ENCODE assay signal across 13 mouse cellular contexts in genomic region chr13:45692440-45692839, GRCm38 (mm10).
A peak's percentile ranks its signal among the peaks of the same experiment; 100 is the strongest.
DNase-seq lines count a peak whose midpoint lies in the region; ATAC-seq and TF ChIP-seq lines count a peak whose summit lies in the region.
"Had no signal": no experiment of that assay in that cellular context is flagged by ENCODE, and none has a peak within 500 bp of the region (broad histone marks: within the 10 kb centered on the region; RNA-seq: fewer than 3 reads in every experiment).

No protein-coding gene starts in this region.

- peaks cover 5% of the 10 kb centered on the region for H3K36me3 ChIP-seq in liver, adult 2 months (ENCODE audit: control insufficient read depth, insufficient read depth, low read length)
- no peaks in the 10 kb centered on the region for H3K36me3 ChIP-seq in heart, embryonic 15.5 days
- no peaks in the 10 kb centered on the region for H3K36me3 ChIP-seq in kidney, postnatal 0 days (ENCODE audit: insufficient read depth, low read length)
- H3K36me3 ChIP-seq: embryonic facial prominence, embryonic 12.5 days; limb, embryonic 10.5 days; lung, embryonic 15.5 days had no signal

- H3K4me1 ChIP-seq in liver, adult 2 months (ENCODE audit: control insufficient read depth, insufficient read depth, low read length) = peaks cover 5% of the 10 kb centered on the region; the same call in 1 of the 2 replicates
- peaks cover 32% of the 10 kb centered on the region for H3K4me1 ChIP-seq in heart, embryonic 15.5 days (replicated peaks)
- H3K4me1 ChIP-seq in kidney, postnatal 0 days (replicated peaks; ENCODE audit: insufficient read depth, low read length) = peaks cover 8% of the 10 kb centered on the region

- DNase-seq in adrenal gland, adult 2 months = peak; percentile 33
- DNase-seq in adrenal gland, adult 18-20 months (ENCODE audit: low spot score in 2 of 2) = no peak
- DNase-seq in liver, adult 2 months (ENCODE audit: extremely low read depth, low read depth, low spot score) = peak; percentile 20
- no peak for DNase-seq in liver
- DNase-seq in kidney, postnatal 0 days (ENCODE audit: low spot score) = no peak
- DNase-seq in frontal cortex, adult 2 months (ENCODE audit: extremely low spot score in 1 of 2, low spot score in 1 of 2) = no peak
- DNase-seq: thymus, postnatal 36 days had no signal

- no peak for TF ChIP-seq POLR2A in liver, adult 2 months (IDR thresholded peaks at IDR 0.05; ENCODE audit: extremely low read depth, insufficient read depth, low read length)

- no peak for TF ChIP-seq CTCF in liver, adult 2 months (IDR thresholded peaks at IDR 0.05; ENCODE audit: low read depth, low read length)
- no peak for TF ChIP-seq CTCF in kidney, postnatal 0 days (IDR thresholded peaks at IDR 0.05; ENCODE audit: low read depth)

- H3K27ac ChIP-seq in liver, adult 2 months (replicated peaks; ENCODE audit: insufficient read depth, low read depth, low read length) = no peak overlapping the region
- peak overlapping the region; percentile 59 for H3K27ac ChIP-seq in heart, embryonic 15.5 days
- 0 out of 2 replicates have a peak overlapping the region, but pooled peaks have one; percentile 13 for H3K27ac ChIP-seq in kidney, postnatal 0 days
- H3K27ac ChIP-seq: embryonic facial prominence, embryonic 12.5 days; forebrain, embryonic 15.5 days; limb, embryonic 10.5 days; lung, embryonic 15.5 days had no signal

- peak overlapping the region; percentile 36 for H3K4me2 ChIP-seq in heart, embryonic 15.5 days
- no peak overlapping the region for H3K4me2 ChIP-seq in kidney, postnatal 0 days (ENCODE audit: low read length)
- H3K4me2 ChIP-seq: embryonic facial prominence, embryonic 12.5 days; forebrain, embryonic 15.5 days; lung, embryonic 15.5 days had no signal

- H3K9me3 ChIP-seq in heart, embryonic 15.5 days (replicated peaks) = no peaks in the 10 kb centered on the region
- no peaks in the 10 kb centered on the region for H3K9me3 ChIP-seq in kidney, postnatal 0 days (replicated peaks; ENCODE audit: low read length)
- H3K9me3 ChIP-seq: embryonic facial prominence, embryonic 12.5 days; limb, embryonic 10.5 days; lung, embryonic 15.5 days had no signal

- H3K27me3 ChIP-seq in liver, adult 2 months (ENCODE audit: control insufficient read depth, insufficient read depth, low read length) = no peaks in the 10 kb centered on the region
- H3K27me3 ChIP-seq in heart, embryonic 15.5 days = no peaks in the 10 kb centered on the region
- H3K27me3 ChIP-seq in kidney, postnatal 0 days (ENCODE audit: insufficient read depth, low read length) = no peaks in the 10 kb centered on the region
- H3K27me3 ChIP-seq: embryonic facial prominence, embryonic 12.5 days; forebrain, embryonic 15.5 days; lung, embryonic 15.5 days had no signal

- WGBS in liver, adult 2 months = 34% methylated on average over 9 of the region's 9 CpGs
- 18% methylated on average over 9 of the region's 9 CpGs for WGBS in heart, embryonic 15.5 days
- WGBS in kidney, postnatal 0 days = 42% methylated on average over 9 of the region's 9 CpGs

- no peak overlapping the region for H3K9ac ChIP-seq in liver, adult 2 months (ENCODE audit: low read depth, low read length)
- H3K9ac ChIP-seq in heart, embryonic 15.5 days = no peak overlapping the region
- H3K9ac ChIP-seq in kidney, postnatal 0 days (ENCODE audit: low read depth, low read length) = 0 out of 2 replicates have a peak overlapping the region, but pooled peaks have one; percentile 23
- H3K9ac ChIP-seq: embryonic facial prominence, embryonic 12.5 days; forebrain, embryonic 15.5 days; lung, embryonic 15.5 days had no signal

- H3K79me2 ChIP-seq in liver, adult 2 months (ENCODE audit: control insufficient read depth, insufficient read depth, low read length) = peaks cover 5% of the 10 kb centered on the region; the same call in 1 of the 2 replicates

- no peak overlapping the region for H3K4me3 ChIP-seq in liver, adult 2 months (ENCODE audit: insufficient read depth, low read depth, low read length)
- H3K4me3 ChIP-seq in heart, embryonic 15.5 days = no peak overlapping the region
- H3K4me3 ChIP-seq in kidney, postnatal 0 days (replicated peaks; ENCODE audit: low read depth, low read length) = no peak overlapping the region
- H3K4me3 ChIP-seq: embryonic facial prominence, embryonic 12.5 days; forebrain, embryonic 15.5 days; limb, embryonic 10.5 days; lung, embryonic 15.5 days had no signal

- no peak for ATAC-seq in heart, embryonic 15.5 days (replicated peaks; ENCODE audit: insufficient number of reproducible peaks, insufficient read depth, low FRiP score, low read depth)
- peak; percentile 40; the same call in 1 of the 2 replicates for ATAC-seq in kidney, postnatal 0 days (replicated peaks; ENCODE audit: low FRiP score, low read depth)
- ATAC-seq in CD4-positive, CD25-positive, alpha-beta regulatory T cell, adult 4 months = no peak
- ATAC-seq: forebrain, embryonic 15.5 days had no signal

Comparison
In these comparisons a context has a peak if more than half of its experiments do, and no peak if none do; other contexts are left out.
1. DNase-seq: peak in adrenal gland, adult 2 months (single experiment) and liver, adult 2 months (single experiment); none in adrenal gland, adult 18-20 months (0 of 2), liver (single experiment), kidney, postnatal 0 days (single experiment) and frontal cortex, adult 2 months (0 of 2).